Mouse (Mus musculus) CH12.LX (cell line): ENCODE measurements at regions not wholly inside any gene's neighbourhood (a gene's known extent, or its start where the extent isn't known, plus 50 kb on each side); places are given as distances from the start of the nearest gene placed in this dataset.

Source experiments
- DNase-seq: peaks from one replicate; pipeline ENCODE4 v3.0.0-alpha.2; 2013; ENCODE audit errors: extremely low read depth
- H3K27ac ChIP-seq: 2 replicates; pipeline ENCODE4 v1.5.1; 2012; ENCODE audit warnings: low read depth, mild to moderate bottlenecking, control low read depth, moderate library complexity; ENCODE audit not compliant: insufficient read depth
- H3K27me3 ChIP-seq: replicated peaks from 2 replicates; pipeline ENCODE3; 2012; ENCODE audit warnings: inconsistent platforms
- H3K36me3 ChIP-seq, 2 experiments: replicated peaks in 1 of 2; 2 replicates each; pipeline versions ENCODE3 to v1.6.1; 2012; ENCODE audit warnings: inconsistent platforms in 1 of 2, low read length in 1 of 2, mild to moderate bottlenecking in 1 of 2, mixed read lengths in 1 of 2, moderate library complexity in 1 of 2; ENCODE audit not compliant: control insufficient read depth in 1 of 2, insufficient read depth in 1 of 2
- H3K4me1 ChIP-seq, 2 experiments: 2 replicates each; pipeline ENCODE4 v1.6.1; 2012; ENCODE audit warnings: inconsistent platforms in 1 of 2, moderate library complexity in 1 of 2; ENCODE audit not compliant: insufficient read depth in 2 of 2, control insufficient read depth in 1 of 2
- H3K4me2 ChIP-seq: 2 replicates; pipeline ENCODE4 v1.6.1; 2012; ENCODE audit warnings: low read depth, mild to moderate bottlenecking, control low read depth; ENCODE audit not compliant: poor library complexity, insufficient read depth, severe bottlenecking
- H3K4me3 ChIP-seq, 3 experiments: fragments of 150-350 bp in 1 of 3; sonication (generic) in 1 of 3; replicated peaks in 1 of 3; 2 replicates each; pipeline versions ENCODE3 to v1.5.1; 2011 to 2012; ENCODE audit warnings: low read depth in 2 of 3, low read length in 2 of 3, mild to moderate bottlenecking in 2 of 3, moderate library complexity in 2 of 3, control low read depth in 1 of 3, improper control_type of control experiment in 1 of 3, inconsistent platforms in 1 of 3, mixed read lengths in 1 of 3; ENCODE audit not compliant: poor library complexity in 1 of 3
- H3K79me2 ChIP-seq: replicated peaks from 2 replicates; pipeline ENCODE4 v1.6.1; 2012; ENCODE audit warnings: mild to moderate bottlenecking, moderate library complexity; ENCODE audit not compliant: control insufficient read depth, poor library complexity, insufficient read depth, severe bottlenecking; ENCODE audit errors: extremely low read depth
- H3K9ac ChIP-seq: 2 replicates; pipeline ENCODE4 v1.6.1; 2012; ENCODE audit warnings: low read depth, mild to moderate bottlenecking, control low read depth, moderate library complexity; ENCODE audit not compliant: insufficient read depth
- H3K9me3 ChIP-seq: replicated peaks from 2 replicates; pipeline ENCODE3; 2012; ENCODE audit warnings: low read length, inconsistent platforms, mixed read lengths
- CHD1 ChIP-seq: IDR thresholded peaks from 2 replicates; pipeline ENCODE4 v1.6.1; 2012; ENCODE audit warnings: low read depth, low read length, improper control_type of control experiment, inconsistent platforms
- E2F4 ChIP-seq: IDR thresholded peaks from 2 replicates; pipeline ENCODE4 v1.6.1; 2011; ENCODE audit warnings: low read depth, low read length, improper control_type of control experiment; ENCODE audit not compliant: insufficient replicate concordance
- ETS1 ChIP-seq: conservative IDR thresholded peaks from 2 replicates; pipeline ENCODE4 v1.6.1; 2012; ENCODE audit warnings: low read depth, mild to moderate bottlenecking, inconsistent platforms, low read length, improper control_type of control experiment, moderate library complexity
- GABPA ChIP-seq: IDR thresholded peaks from 2 replicates; pipeline ENCODE4 v1.6.1; 2012; ENCODE audit warnings: low read depth, low read length, improper control_type of control experiment, inconsistent platforms; ENCODE audit not compliant: insufficient replicate concordance
- JUN ChIP-seq: IDR thresholded peaks from 2 replicates; pipeline ENCODE4 v1.6.1; 2011; ENCODE audit warnings: low read depth, mild to moderate bottlenecking, low read length, improper control_type of control experiment, moderate library complexity; ENCODE audit not compliant: insufficient read depth
- KAT2A ChIP-seq: IDR thresholded peaks from 2 replicates; pipeline ENCODE4 v1.6.1; 2012; ENCODE audit warnings: low read length, improper control_type of control experiment, inconsistent platforms; ENCODE audit not compliant: insufficient replicate concordance
- MAX ChIP-seq: IDR thresholded peaks from 2 replicates; pipeline ENCODE4 v1.6.1; 2011; ENCODE audit warnings: low read length, improper control_type of control experiment
- MXI1 ChIP-seq: IDR thresholded peaks from 2 replicates; pipeline ENCODE4 v1.6.1; 2011; ENCODE audit warnings: mild to moderate bottlenecking, low read depth, low read length, improper control_type of control experiment
- MYC ChIP-seq: IDR thresholded peaks from 2 replicates; pipeline ENCODE4 v1.6.1; 2011; ENCODE audit warnings: low read depth, mild to moderate bottlenecking, improper control_type of control experiment, low read length
- NELFE ChIP-seq: IDR thresholded peaks from 2 replicates; pipeline ENCODE4 v1.6.1; 2011; ENCODE audit warnings: low read depth, low read length, improper control_type of control experiment
- NRF1 ChIP-seq: IDR thresholded peaks from 2 replicates; pipeline ENCODE4 v1.6.1; 2014; ENCODE audit warnings: low read depth, mild to moderate bottlenecking, inconsistent platforms, low read length, improper control_type of control experiment, moderate library complexity
- PAX5 ChIP-seq: IDR thresholded peaks from 2 replicates; pipeline ENCODE4 v1.6.1; 2012; ENCODE audit warnings: low read length, inconsistent platforms, mixed read lengths
- POLR2A ChIP-seq: IDR thresholded peaks from 2 replicates; pipeline ENCODE4 v1.6.1; 2011; ENCODE audit warnings: low read depth, mild to moderate bottlenecking, improper control_type of control experiment, low read length
- RCOR1 ChIP-seq: conservative IDR thresholded peaks from 2 replicates; pipeline ENCODE4 v1.6.1; 2012; ENCODE audit warnings: low read depth, mild to moderate bottlenecking, inconsistent platforms, low read length, improper control_type of control experiment
- SMC3 ChIP-seq: IDR thresholded peaks from 2 replicates; pipeline ENCODE4 v1.6.1; 2011; ENCODE audit warnings: low read depth, low read length, improper control_type of control experiment
- TBP ChIP-seq: conservative IDR thresholded peaks from 2 replicates; pipeline ENCODE4 v1.6.1; 2011; ENCODE audit warnings: low read depth, low read length, improper control_type of control experiment
- TCF12 ChIP-seq: IDR thresholded peaks from 2 replicates; pipeline ENCODE4 v1.6.1; 2014; ENCODE audit warnings: low read depth, mild to moderate bottlenecking, inconsistent platforms, low read length, improper control_type of control experiment
- UBTF ChIP-seq: IDR thresholded peaks from 2 replicates; pipeline ENCODE4 v1.6.1; 2012; ENCODE audit warnings: low read depth, mild to moderate bottlenecking, inconsistent platforms, low read length, improper control_type of control experiment, moderate library complexity
- USF1 ChIP-seq: IDR thresholded peaks from 2 replicates; pipeline ENCODE4 v1.6.1; 2014; ENCODE audit warnings: low read depth, mild to moderate bottlenecking, inconsistent platforms, low read length, improper control_type of control experiment
- USF2 ChIP-seq: conservative IDR thresholded peaks from 2 replicates; pipeline ENCODE4 v1.6.1; 2011; ENCODE audit warnings: low read depth, low read length, improper control_type of control experiment
- ZC3H11A ChIP-seq: IDR thresholded peaks from 2 replicates; pipeline ENCODE4 v1.6.1; 2012; ENCODE audit warnings: low read depth, mild to moderate bottlenecking, inconsistent platforms, low read length, improper control_type of control experiment
- ZKSCAN1 ChIP-seq: IDR thresholded peaks from 2 replicates; pipeline ENCODE4 v1.6.1; 2012; ENCODE audit warnings: low read depth, inconsistent platforms, low read length, improper control_type of control experiment, borderline replicate concordance
- ZNF384 ChIP-seq: IDR thresholded peaks from 2 replicates; pipeline ENCODE4 v1.6.1; 2012; ENCODE audit warnings: low read depth, low read length, improper control_type of control experiment, inconsistent platforms
- dilution Hi-C: fragments of 300-500 bp; cut with MboI; formaldehyde crosslinking; loops from 2 replicates; pipeline ENCODE4 v1.14.3; 2020; ENCODE audit warnings: low sequenced_read_pairs; ENCODE audit not compliant: extremely low pct_unique_long_range_greater_than_20kb, extremely low pct_ligation_motif_present
- in situ Hi-C: fragments of 300-500 bp; cut with MboI; formaldehyde crosslinking; loops from 3 replicates; pipeline ENCODE4 v1.14.3; 2019; ENCODE audit warnings: low sequenced_read_pairs, low pct_ligation_motif_present, low pct_unique_long_range_greater_than_20kb, mixed read lengths

DNA sequence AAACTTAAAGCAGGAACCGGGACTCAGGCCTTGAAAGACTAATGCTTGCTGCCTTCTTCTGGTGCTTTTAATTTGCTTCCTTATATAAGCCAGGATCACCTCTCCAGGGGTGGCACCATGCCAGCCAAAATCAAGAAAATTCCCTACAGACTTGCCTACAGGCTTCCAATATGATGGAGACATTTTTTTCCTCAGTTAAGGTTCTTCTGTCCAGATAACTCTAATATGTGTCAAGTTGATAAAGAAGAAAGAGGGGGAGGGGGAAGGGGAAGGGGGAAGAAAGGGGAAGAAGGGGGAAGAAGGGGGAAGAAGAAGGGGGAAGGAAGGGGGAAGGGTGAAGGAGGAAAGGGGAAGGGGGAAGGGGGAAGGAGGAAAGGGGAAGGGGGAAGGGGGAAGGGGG is 74.3 kb upstream of the Akap6 start:
- DNase-seq: no peak
- H3K79me2 ChIP-seq: no peaks in the 10 kb centered on the region
- no peaks in the 10 kb centered on the region for H3K27me3 ChIP-seq
- dilution Hi-C loops (no loop called here), in situ Hi-C loops (loop anchor here (5.0 to 25.0 kb wide), 3 partner anchors 123 to 238 kb away; partner anchors contain the start of gene Arhgap5)
- H3K9ac ChIP-seq: no peak overlapping the region
- H3K9me3 ChIP-seq: no peaks in the 10 kb centered on the region
- no peak overlapping the region for H3K27ac ChIP-seq
- no peak for TF ChIP-seq MXI1
- TF ChIP-seq PAX5: no peak
- TF ChIP-seq NRF1: no peak
- TF ChIP-seq ZC3H11A: no peak
- TF ChIP-seq CHD1: no peak
- TF ChIP-seq TBP: no peak
- TF ChIP-seq KAT2A: no peak
- TF ChIP-seq MAX: no peak
- TF ChIP-seq ETS1: no peak
- TF ChIP-seq SMC3: no peak
- no peak for TF ChIP-seq USF1
- TF ChIP-seq USF2: no peak
- no peak for TF ChIP-seq MYC
- TF ChIP-seq POLR2A: no peak
- TF ChIP-seq ZKSCAN1: no peak
- TF ChIP-seq NELFE: no peak
- no peak for TF ChIP-seq E2F4
- TF ChIP-seq JUN: no peak
- peaks cover 0 to 6% of the 10 kb centered on the region in 2 experiments; a peak in 2 of 4 replicates for H3K4me1 ChIP-seq
- H3K36me3 ChIP-seq: no peaks in the 10 kb centered on the region
- no peak overlapping the region for H3K4me2 ChIP-seq
- H3K4me3 ChIP-seq: no peak overlapping the region

DNA sequence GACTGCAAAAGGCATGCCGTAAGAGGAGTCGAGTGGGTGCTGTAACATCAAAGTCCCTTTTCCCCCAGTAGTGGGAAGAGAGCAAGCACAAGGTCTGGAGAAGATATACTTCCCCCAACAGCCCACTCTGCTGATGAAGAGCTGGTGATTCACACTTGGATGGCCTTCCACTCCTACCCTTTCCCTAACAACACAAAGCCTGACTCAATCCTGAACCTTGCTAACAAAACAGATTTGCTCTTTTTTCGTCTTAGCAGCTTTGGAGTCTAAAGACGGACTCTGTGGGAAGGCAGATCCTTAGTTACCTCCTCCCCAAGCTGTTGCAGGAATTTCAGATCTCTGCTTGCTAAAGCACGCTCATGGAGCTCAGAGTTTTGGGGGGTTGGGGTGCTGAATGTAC is 70.4 kb upstream of the Akap6 start:
- in situ Hi-C loops (loop anchor here (25.0 kb wide), 1 partner anchor 209 kb away; no protein-coding TSS in a partner anchor), dilution Hi-C loops (no loop called here)
- Histone ChIP-seq H3K4me3 (no peak overlapping the region), H3K27me3 (no peaks in the 10 kb centered on the region), H3K27ac (no peak overlapping the region), H3K36me3 (no peaks in the 10 kb centered on the region), H3K9me3 (no peaks in the 10 kb centered on the region), H3K79me2 (no peaks in the 10 kb centered on the region), H3K9ac (no peak overlapping the region), H3K4me2 (no peak overlapping the region), H3K4me1 (no peaks in the 10 kb centered on the region)
- TF ChIP-seq ZKSCAN1 (no peak), TCF12 (no peak), MYC (no peak), E2F4 (no peak), ZC3H11A (no peak), ZNF384 (no peak), KAT2A (no peak), RCOR1 (no peak), UBTF (no peak), GABPA (no peak)
- DNase-seq: no peak
